Mouse (Mus musculus) G1E-ER4 (cell line): ENCODE data around the gene Cemip2. TPM values are rescaled to one million over a fixed set of nuclear protein-coding genes. Genes with fewer than 3 reads are reported as not detected.

Experiments used
- GATA1 ChIP-seq: IDR thresholded peaks from one replicate; pipeline ENCODE4 v1.8.0; 2012; ENCODE audit warnings: low read length, inconsistent platforms
- polyA plus RNA-seq: library from polyadenylated mRNA; stranded (reverse); fragments of >175 nt; gene quantifications from 2 replicates; pipeline ENCODE4 v1.2.3, GENCODE M21; 2012

The Cemip2 gene
- polyA plus RNA-seq: 8.5 and 10.0 TPM in 2 replicates

DNA sequence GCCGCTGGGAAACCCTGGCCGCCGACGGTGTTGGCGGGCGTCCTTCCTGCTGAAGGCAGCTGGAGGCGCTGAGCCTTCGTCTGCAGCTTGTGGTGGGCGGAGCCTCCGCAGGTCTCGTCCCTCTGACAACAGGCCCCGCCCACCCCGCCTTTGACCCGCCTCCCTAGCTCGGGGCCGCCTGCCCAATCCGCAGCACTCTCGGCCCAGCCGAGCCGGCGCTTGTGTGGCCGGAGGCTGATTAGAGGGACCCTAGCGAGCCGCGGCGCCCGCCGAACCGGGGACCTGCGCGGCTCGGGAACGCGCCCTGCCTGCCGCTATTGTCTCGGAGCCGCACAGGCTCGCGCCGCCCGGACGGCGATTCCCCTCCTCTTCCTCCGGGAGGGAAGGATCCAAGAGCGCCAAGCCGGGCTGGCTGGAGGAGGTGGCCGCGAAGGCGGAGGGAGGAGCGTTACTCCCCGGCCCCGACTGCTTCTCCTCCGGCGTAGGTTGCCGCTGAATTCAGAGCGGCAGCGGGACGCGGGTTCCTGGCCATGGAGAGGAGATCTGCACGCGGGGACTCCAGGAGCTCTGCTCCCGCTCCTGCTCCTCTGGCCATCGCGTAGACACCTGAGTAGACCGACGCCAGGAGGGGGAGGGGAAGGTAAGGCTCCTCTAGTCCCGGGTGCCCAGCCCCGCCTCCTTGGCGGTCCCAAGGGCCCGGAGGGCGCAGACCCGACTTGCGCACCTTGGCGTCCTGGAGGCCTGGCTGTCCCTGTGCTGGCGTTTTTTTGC is at the start of gene Cemip2:
Gene Cemip2 (plus strand): TSS at position 196 of the 771 bp plus-strand sequence.
- TF ChIP-seq GATA1: no peak

DNA sequence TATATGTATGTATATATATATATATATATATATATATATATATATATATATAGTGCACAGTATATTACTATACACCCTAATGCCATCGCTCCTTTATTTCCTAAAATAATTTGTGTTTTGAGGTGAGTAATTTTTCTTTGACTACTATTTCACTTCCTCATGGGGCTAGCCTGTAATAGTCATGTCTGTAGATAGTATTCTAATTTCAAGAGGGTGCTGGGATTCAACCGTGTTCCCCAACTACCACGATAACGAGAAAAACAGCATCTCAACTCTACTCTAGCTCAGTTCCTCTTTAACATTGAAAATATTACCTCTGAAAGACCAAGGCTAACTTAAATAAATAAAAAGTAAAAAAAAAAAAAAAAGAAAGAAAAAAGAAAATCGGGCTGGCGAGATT is 49.8 kb upstream of the Cemip2 start:
- no peak for TF ChIP-seq GATA1

DNA sequence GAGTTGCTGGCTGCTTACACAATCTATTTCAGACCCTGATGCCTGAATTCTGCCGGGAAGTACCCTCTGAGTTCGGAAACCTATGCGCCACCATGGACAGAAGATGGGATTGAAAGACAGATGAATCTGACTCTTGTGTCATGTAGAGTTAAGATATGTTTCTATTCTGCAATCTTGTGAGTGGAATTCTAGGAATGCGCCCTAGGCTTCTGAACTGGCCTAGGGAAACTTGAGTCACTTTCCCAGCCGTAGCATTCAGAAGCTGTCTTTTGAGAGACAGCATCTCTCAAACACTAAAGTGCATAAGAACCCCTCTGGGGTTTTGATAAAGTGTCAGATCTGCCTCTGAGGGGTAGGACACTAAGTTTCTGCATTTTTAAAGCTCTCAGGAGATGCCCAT is 46.3 kb upstream of the Cemip2 start:
- no peak for TF ChIP-seq GATA1

- no peak for TF ChIP-seq GATA1
Observed at GRCm38 (mm10) chr19:21733176-21733575, 45.0 kb upstream of the Cemip2 start.

DNA sequence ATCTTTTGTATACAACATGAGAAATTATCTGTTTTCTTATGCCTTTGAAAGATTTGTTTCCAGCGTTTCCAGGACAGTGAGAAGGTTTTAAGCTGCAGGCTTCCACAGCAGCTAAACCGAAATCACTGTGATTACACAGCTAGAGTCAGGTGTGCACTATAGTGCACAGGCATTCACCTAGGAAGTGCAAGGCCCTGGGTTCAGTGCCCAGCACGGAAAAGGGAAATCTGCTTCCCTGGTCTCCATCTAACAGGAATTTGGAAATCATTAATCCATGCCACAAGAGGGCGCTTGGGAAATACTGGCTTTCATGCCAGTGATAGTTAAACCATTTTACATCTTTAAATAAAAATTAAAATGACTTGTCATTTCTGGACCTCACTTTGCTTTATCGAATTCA is 44.0 kb upstream of the Cemip2 start:
- TF ChIP-seq GATA1: no peak

DNA sequence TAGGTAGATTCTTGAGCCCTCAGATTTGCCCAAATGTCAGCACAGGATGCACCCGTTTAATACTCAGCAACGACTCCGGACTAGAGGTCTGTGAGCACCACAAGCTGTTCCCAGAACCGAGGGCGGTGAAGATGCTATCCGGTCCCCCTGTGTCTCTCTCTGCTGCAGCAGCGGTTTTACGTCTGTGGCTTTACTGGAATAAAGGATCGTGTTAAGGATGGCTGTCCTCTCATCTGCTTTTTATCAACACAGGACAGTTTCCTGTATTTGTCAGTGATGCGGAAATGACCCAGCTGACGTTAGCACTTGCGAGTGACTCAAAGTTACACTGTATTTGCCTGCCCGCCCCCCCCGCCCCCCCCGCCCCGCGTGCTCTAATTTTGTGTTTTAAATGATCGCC is 40.7 kb upstream of the Cemip2 start:
- TF ChIP-seq GATA1: peak; percentile 73

GRCm38 (mm10) chr19:21737881-21738590 is 40.1 kb upstream of the Cemip2 start:
- TF ChIP-seq GATA1: no peak

DNA sequence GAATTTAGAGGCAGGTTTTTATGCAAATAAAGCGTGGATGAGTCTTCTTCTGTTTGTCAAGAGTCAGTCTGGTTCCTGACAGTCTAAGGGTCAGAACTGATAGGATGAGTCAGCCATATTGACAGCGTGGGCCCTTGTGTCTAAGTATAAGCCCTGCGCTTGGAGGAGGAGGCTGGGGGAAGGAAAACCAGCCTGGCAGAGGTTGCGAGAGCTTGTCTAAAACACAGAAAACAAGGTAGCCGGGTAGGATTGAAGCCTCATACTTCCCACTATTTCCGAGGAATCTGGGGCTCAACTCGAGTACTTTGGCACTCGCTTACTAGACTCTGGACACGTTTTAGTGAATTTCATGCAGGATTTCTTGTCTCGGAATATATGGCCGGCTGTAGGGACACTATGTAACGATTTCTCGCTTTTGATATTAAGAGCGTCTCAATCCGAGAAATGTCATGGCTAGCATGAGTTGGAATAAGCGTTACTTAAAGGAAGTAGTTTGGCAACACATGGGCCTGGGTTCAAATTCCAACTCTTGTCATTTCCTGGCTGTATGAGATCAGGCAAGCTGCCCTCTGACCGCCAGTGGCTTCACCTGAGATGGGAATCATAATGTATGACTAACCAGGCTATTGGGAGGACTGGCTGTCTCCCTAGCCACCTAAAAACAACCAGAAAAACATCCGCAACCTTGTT is 39.4 kb upstream of the Cemip2 start:
- no peak for TF ChIP-seq GATA1

- no peak for TF ChIP-seq GATA1
Observed at GRCm38 (mm10) chr19:21742138-21742537, 36.0 kb upstream of the Cemip2 start.

DNA sequence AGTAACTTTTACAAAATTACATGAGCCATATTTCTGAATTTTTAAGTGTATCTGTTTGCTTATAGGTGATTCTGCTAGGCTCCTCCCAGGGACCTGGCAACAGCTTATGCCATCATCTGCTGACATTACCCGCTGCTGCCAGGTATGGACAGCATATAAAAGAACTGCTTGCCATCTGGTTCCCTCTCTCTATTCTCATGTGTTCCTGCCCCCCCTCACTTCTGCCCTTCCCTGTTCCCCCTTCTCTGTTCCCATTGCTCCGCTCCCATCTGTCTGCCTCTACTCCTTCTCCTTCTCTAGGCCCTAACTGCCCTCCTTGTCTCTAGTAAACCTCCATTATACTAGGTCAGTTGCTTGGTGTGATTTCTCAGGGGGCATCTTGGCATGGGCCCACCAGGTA is 32.6 kb upstream of the Cemip2 start:
- TF ChIP-seq GATA1: no peak

DNA sequence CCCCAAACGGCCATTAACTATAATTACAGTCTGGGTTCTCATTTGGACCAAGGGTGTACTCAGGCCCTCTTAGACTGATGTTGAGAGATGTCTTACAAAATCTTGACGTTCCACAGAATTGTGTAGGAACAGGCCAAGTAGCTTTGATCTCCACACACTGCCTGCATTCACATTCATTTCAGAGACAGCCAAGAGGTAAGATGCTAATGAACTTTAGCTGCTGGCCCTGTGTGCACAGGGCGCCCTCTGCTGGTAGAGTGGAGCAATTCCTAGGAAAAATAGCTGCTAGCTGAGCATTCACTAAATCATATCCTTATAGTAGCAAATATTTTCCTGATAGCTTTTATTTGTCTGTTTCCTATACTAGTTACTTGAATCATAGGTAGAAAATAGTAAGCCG is 30.8 kb upstream of the Cemip2 start:
- no peak for TF ChIP-seq GATA1

DNA sequence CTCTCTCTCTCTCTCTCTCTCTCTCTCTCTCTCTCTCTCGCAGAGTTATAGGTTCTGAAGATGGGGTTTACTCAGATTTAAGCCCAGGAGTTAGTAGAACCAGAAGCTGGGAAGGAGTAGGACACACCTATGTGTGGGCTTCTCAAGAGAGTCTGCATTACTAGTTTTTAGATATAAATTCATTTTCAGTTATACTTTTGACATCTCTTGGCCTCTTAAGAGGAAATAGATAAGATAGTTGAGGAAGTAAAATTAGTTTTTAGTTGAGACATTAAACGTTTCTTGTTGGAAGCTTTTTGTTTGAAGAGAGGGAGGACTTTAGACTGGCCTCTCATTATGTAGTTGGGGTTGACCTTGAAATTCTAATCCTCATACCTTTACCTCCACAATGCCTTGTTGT is 28.0 kb upstream of the Cemip2 start:
- no peak for TF ChIP-seq GATA1

DNA sequence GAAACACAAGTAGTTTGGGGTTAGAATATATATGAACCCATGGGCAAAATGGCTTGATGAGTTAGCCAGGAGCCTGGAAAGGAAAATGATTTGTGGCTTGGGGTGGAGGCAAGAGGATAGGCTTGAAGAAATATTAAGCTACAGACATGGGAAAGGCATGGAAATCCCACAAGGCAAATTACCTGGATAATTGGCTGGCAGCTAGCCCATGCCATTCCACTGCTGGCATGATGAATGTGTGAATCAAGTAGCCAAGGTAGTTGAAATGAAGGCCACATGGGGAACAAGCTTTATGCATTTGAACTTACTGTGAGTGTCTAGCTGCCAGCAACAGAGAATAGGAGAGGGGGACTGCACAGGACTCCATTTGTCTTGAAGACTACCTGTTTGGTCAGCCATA is 16.5 kb upstream of the Cemip2 start:
- no peak for TF ChIP-seq GATA1

DNA sequence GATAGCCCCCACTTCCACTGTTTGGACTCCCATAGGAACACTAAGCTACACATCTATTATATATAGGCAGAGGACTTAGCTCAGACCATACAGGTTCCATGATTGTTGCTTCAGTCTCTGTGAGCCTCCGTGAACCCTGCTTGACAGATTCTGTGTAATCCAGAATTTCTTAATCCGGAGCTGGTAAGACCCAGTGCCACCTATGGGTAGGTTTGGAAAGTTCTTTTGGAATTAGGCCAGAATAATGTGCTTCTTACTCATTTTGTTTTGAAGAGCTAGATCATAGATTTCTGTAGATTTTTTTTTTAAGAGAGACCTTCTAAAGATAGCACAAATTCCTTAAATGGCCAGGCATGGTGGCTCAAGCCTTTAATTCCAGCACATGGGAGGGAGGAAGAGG is 14.1 kb upstream of the Cemip2 start:
- TF ChIP-seq GATA1: no peak

- TF ChIP-seq GATA1: no peak
Observed at GRCm38 (mm10) chr19:21764738-21765137, 13.4 kb upstream of the Cemip2 start.

GRCm38 (mm10) chr19:21767500-21768045 is 10.6 kb upstream of the Cemip2 start:
- no peak for TF ChIP-seq GATA1
